Mouse (Mus musculus): Measurements from ENCODE around the gene Asb2.

Gene Asb2

DNA sequence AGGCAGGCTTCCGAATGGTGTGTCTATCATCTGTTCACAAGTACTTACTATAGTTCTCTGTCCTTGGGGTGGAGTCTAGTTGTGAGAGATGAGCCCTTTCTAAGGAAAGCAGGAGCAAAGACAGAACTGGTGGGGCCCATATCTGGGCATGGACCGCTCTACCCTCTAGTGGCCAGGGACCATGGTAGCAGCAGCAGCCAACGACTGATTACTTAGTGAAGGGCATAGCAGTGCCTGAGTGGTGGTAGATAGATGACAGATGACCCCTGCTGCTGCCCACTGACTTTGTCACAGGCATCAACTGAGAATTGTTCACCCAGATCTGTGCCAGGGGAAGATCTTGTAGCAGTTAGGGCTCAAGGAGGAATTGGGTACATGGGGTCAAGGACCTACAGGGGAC is 33.0 kb downstream of the Asb2 start:
- DNase-seq (ENCODE audit: low read depth, low spot score): no peak

DNA sequence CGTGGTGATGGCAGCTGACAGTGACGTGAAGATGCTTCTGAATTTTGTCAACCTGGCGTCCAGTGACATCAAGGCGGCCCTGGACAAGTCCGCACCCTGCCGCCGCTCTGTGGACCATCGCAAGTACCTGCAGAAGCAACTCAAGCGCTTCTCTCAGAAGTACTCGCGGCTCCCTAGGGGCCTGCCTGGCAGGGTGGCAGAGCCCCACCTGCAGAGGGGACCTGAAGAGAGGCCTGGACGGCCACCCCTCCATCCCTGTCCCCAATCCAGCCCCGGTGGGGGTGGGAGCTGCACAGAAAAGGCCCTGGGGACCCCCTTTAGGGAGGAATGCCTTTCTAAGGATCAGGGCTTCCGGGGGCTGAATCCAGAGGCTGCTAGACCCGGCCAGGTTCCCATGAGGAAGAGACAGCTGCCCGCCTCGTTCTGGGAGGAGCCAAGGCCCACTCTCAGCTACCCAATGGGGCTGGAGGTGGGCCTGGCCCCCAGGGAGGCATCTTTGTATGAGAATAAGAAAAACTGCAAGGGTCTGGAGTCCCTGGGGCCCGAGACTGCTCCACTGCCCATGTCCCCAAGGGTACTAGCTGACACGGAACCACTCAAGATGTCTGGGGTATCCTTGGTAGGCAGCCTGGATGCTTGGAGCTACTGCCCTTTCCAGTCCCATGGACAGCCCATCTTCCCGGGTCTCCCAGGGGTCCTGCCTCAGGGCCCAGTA is 39.8 kb downstream of the Asb2 start:
- no peak for DNase-seq (ENCODE audit: low read depth, low spot score)

DNA sequence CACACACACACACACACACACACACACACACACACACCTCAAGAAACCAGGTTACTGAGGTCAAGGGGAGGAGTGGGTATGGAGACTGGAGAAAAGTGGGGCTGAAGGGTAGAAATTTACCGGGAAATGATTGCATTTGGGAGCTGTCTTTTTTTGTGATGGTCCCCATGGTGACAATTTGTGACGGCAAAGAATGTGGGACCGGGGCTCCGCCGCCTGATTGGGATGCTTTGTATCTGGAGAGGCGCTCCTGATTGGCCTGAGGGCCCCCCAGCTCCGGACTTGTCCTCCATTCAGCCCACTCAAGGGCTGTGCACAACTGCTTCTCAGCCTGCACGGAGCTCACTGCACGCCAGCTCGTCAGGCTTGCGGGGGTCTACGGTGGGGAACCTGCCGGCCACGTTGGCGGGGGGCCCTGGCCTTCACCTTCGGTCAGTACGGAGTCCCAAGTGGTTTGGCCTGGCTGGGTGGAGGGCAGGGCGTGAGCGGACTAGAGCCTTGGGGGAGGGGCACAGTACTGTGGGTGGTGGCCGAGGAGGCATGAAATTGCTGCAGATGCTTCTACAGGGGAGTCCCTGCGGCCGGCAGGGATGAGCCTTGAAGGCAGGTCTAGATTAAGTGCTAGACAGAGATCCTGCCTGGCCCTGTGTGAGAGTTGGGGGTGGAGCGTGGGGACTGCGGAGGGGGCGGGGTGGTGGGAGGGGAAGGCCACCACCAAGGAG is 41.0 kb downstream of the Asb2 start:
- DNase-seq (ENCODE audit: low read depth, low spot score): no peak

DNA sequence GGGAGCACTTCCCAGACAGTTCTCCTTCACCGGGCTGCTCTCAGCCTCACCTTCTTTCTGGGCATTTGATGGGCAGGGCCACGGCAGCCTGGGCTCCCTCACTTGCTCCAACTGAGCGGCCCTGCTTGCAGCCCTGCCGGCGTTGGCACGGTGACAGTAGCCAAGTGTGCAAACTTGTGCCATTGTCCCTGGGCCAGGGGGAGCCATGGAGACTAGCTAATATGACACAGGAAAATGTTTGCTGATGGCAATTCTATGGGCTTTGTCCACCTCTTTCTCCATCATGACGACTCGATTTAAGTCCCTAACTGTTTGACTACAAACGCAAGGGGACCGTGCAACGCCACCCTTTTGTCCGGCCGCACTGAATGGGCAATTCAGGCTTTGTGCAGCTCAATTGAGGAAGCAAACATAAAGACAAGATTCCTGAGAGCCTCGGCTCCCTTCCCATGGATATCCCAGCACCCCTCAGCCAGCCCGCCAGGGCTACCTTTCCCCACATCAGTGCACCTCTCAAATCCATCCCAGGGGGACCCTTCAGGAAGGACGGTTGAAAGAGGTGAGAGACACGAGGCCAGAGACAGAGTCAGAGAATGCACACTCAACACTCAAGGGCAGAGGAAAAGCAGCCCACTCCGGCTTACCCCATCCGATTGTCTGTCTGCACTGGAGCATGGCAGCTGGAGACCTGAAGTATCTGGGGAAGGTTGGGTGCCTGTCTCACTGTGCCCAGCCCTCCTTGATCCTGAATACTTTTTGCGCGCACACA is 41.7 kb downstream of the Asb2 start:
- DNase-seq (ENCODE audit: low read depth, low spot score): no peak

DNA sequence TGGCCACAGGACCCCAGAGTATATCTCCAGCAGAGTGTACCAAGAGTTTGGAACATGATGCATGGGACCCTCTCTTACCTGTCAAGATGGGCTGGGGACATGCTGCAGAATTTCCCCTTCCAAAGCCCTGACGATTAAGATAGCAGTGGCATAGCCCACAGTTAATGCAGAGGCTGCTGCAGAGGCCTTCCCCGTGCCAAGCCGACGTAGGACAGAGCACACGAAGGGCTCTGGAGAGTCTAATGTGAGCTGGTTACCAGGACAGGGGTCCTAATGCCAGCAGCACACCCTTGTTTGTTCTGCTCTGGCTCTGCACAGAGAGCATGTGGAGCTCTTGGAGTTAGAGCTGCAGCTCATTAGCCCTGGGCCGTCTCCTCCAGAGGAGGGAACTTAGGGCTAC is 42.5 kb downstream of the Asb2 start:
- no peak for DNase-seq (ENCODE audit: low read depth, low spot score)

DNA sequence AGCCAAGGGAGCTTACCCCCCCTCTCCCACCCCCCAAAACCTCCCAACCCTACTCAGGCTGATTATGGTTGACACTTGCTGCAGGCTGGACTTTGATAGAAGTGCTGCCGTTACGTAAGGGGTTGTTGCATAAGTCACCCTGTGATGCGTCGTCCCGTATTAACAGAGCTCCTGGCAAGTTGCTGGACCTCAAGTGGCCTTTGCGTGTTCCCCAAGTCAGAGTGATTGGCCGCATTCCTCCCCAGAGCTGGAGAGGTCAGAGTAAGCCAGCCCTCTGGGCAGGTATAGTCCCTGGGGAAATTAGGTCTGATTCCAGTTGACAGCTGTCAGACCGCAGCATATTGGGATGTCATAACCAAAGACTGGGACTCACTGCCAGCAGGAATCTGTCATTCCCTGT is 43.9 kb downstream of the Asb2 start:
- DNase-seq (ENCODE audit: low read depth, low spot score): no peak

DNA sequence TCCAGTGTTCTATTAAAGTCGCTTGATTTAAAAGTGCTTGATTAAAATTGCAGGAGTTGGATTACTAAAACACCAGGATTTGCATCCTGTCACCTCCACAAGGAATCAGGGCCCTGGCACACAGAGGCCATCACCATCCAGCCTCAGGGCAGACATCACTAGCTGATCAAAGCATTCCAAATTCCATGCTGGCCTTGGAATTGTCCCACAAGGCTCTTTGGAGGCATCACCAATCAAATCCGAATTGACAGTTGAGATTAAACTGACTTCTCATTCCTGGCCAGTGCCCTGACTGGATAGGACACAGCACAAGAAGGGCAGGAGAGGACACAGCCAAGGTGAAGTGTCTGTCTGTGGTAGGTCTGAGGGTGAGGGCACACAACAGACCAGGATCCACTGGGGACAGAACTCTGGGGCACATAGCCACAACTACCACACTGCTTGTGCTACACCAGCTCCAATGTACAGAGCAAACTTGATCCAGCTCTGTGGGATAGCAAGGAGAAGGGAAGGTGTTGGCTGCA is 45.0 kb downstream of the Asb2 start, which contains the start of gene Fam181a:
Gene Fam181a (plus strand): TSS at position 232 of the 524 bp plus-strand sequence.
- no peak for DNase-seq (ENCODE audit: low read depth, low spot score)

DNA sequence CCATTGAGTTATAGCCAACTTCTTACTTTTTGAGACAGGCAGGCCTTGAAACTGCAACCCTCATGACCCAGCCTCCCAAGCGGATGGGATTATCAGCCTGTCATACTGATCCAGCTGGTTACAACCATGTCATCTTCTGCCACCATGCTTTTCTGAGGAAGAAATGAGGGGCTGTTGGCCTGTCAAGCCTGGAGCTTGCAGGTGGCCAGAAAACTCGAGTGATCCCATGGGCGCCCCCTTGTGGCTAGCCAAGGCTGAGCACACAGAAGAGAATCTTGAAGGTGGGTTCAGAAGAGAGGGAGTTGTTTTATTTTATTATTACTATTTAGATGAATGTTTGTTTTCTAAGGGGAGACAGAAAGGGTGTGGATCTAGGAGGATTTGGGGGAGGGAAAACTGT is 49.1 kb downstream of the Asb2 start:
- DNase-seq (ENCODE audit: low read depth, low spot score): peak; percentile 28

DNA sequence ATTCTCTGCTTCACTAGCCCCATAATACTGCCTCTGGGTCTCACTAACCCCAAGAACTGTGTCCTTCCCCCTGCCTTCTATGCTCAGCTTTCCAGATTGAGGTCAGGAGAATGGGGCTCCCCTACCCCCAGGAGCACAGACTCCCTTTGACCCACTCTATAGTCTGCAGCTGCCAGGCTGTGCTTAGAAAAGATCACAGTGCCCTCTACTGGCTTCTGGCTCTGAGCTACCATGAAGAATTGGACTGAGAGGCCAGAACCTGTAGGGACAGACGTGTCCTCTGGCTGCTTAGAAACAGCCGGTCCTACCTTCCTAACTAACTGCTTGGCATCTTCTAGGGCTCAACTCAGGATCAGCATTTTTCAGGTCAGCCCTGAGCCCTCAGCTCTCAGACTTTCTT is 49.6 kb downstream of the Asb2 start:
- no peak for DNase-seq (ENCODE audit: low read depth, low spot score)

DNA sequence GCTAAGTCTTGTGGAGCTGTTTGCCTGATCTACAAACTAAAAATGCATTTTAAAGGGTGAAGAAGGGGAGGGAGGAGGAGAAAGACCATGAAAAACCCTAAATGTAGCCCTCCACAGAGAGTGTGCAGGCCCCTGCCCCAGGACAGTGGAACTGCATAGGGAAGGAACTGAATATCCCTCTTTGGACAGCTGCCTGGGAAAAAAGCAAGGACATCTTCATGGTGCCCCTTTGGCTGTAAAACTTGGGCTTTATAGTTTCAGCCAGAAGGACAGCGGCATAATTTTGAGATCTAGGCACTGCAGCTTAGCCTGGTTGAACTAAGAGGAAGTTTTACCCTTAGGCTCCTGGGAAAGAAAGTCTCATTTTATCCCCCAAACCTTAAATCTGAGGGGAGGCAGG is 52.8 kb downstream of the Asb2 start:
- no peak for DNase-seq (ENCODE audit: low read depth, low spot score)

DNA sequence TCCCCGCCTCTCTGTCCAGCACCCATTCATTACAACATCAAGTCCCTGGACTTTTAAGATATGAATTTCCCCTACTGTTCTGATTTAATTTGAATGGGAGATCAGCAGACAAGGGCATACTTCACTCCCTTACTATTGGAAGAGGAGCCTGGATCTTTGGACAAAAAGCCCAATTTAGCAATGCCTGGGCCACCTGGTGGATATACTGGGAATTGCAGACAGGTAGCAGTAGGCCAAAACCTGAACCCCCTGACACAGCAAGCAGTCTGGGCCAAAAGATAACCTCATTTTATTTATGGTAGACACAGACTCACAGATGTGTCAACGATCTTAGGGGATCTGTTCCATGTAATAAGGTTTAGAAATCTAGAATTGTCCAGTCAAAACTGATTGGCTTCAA is 54.2 kb downstream of the Asb2 start:
- DNase-seq (ENCODE audit: low read depth, low spot score): no peak

DNA sequence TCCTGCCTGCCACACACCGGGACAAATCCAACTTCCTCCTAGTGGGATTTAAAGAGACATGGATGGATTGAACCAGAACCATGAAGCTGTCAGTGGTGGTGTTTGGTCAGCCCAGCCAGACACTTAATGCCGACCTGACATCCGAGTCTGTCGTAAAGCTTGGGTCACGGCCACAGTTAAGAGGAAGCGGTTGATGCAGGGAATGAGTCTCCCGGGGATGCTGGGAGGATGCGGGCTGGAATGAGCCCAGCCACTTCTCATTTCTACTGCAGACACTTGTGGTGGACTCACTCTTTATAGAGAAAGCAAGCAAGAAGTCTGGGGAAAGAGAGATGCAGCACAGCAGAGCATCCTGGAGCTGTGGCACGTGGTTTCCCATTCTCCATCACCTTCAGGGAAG is 55.3 kb downstream of the Asb2 start:
- no peak for DNase-seq (ENCODE audit: low read depth, low spot score)

DNA sequence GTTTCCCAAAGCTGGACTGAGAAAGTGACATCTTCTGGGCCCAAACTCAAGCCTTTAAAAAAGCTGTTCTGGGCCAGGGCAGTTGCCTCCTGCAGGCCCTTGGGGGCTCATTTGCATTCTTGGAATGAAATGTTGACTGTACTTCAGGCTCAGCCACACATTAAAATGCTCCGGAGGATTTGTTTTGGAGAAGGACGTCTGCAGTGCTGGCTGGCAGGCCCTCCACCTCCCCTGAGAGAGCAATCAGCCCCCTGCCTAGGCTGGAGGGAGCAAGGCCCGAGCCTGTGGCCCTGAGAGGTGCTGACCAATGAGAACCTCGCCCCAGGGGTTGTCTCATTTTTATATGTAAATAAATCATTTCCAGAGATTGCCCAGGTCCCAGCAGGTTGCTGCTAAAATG is 59.5 kb downstream of the Asb2 start:
- DNase-seq (ENCODE audit: low read depth, low spot score): no peak

DNA sequence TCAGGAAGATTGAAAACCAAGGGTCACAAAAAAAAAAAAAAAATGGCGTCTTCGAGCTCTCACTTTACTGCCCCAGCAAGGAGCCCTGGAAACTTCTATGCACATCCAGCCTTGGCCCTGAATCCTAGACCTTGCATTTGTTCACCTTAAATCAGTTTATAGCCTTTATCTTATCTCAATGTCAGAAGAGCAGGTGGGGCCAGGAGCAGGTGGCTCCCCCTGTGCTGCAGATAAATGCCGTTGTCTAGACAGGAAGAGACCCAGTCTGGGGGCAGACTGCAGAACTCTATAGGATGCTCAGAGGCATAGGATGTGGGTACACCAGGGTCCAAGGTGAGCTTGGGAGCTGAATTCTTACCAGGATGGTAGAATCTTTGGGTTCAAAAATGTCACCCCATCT is 63.4 kb downstream of the Asb2 start:
- DNase-seq (ENCODE audit: low read depth, low spot score): no peak

DNA sequence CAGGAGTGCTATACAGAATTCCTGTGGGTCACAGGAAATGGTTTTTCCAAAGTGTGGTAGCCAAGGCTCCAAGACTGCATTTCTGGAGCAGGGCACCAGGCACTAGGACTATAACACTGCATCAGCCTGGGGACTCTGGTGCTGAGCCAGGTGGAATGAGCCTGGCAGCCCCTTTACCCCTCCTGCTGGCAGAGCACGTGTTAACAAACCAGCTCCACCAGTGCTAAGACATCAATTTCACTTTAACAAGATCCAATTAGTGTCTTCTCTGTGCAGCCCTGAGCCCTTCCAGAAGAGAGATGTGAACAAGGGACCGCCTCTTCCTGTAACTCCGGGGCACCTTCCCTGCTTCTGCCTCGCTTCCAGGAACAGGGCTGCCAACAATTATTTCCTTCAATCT is 68.5 kb downstream of the Asb2 start:
- DNase-seq (ENCODE audit: low read depth, low spot score): no peak

DNA sequence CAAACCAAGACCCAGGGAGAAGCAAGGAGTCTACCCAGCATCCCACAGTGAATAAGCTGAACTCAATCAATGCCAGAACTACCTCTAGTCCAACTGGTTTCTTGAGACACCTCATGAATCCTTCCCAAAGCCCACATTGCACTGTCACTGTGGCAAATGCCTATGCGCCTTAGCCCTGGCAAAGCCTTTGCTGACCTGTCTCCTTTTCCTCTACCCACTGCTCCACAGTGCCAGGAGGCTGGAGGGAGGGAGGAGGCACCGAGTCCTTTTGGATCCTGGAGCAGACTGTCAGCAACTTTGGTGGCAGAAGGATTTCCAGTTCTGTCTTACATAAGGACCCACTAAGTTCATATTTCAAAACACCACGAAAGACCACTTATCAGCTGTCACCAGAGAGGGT is 72.4 kb downstream of the Asb2 start:
- no peak for DNase-seq (ENCODE audit: low read depth, low spot score)

DNA sequence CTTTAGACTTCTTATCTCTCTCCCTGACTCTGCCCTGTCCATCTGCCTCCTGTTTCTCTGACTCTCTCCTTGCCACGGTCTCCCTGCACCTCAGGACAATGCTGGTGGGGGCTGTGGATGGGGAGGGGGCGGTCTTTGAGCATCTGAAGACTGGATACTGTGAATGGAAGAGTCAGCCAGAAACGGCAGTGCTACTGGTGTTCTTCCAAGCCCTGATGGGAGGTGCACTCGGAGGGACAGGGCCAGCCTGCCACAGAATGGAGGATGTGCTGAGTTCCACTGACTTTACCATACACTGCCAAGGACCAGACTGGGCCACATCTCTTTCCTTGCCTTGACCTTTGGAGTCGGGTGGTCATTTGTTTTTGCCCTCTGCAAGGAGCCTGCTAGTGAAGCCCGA is 72.9 kb downstream of the Asb2 start:
- DNase-seq (ENCODE audit: low read depth, low spot score): no peak

DNA sequence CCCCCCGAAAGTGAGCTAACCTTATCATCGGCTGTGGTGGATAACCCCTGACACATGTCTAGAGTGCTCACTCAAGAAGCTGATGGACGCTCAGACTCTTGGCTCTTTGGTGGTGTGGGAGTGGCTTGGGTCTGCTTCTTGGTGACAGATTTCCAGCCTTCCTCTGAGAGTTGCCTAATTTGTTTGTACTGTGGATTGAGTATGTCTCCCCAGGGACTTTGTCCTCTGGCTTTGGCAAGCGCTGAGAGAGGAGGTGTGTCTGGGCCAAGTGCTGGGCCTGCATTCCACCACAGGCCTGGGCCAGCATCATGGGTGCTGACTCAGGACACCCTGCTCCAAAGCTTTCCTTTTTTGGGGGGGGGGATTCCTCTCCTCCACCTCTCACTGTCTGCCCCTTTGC is 73.9 kb downstream of the Asb2 start:
- no peak for DNase-seq (ENCODE audit: low read depth, low spot score)

DNA sequence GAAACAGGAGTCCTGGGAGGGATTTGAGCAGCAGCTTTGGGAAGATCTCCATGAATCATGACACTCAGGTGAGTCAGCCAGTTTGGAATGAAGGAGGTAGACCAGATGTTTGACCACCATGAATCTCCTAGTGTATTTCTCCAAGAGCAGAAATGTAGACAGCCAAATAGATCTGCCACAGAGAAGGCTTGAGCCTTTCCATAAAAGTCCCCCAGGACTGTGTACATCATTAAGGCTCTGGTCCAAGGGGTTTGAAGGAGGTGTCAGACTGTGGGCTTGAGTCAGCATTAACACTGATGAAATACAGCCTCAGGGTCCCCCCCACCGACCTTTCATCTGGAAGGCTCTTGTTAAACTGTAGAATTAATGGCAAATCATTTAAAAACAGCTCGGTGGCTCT is 74.3 kb downstream of the Asb2 start:
- DNase-seq (ENCODE audit: low read depth, low spot score): no peak

DNA sequence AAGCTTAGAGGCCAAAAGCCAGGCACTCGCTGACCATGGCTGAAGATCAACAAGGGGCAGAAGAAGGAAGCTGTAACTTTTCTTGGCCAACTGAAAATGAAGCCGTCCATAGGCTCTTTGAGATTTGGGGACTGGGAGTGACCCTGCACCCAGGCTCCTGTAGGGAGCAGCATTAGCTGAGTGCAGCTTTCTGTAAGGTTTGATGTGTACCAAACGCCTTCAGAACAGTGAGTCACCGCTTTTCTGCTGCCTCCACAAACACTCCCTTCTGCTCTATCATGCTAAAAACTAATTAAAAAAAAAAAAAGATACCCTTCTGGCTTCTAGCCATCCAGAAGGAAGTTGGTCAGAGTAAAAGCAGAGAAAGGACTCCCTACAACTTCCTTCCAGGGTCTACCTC is 79.4 kb downstream of the Asb2 start:
- DNase-seq (ENCODE audit: low read depth, low spot score): no peak

DNA sequence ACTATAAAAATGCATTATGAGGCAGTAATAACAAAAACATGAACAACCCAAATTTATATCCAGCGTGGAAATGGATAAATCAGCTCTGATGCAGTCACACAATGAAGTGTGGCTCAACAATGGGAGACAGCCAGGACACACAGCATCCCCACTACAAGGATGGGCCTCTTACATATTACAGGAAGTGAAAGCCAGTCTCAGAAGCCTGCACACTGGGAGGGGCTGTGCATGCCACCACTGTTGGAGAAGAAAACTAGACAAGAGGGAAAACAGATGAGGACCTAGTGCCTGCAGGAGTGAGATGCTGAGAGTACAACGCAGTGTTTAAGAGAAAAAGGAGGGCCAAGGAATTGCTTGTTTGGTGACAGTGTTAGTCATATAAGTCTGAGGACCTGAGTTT is 82.1 kb downstream of the Asb2 start:
- DNase-seq (ENCODE audit: low read depth, low spot score): no peak

DNA sequence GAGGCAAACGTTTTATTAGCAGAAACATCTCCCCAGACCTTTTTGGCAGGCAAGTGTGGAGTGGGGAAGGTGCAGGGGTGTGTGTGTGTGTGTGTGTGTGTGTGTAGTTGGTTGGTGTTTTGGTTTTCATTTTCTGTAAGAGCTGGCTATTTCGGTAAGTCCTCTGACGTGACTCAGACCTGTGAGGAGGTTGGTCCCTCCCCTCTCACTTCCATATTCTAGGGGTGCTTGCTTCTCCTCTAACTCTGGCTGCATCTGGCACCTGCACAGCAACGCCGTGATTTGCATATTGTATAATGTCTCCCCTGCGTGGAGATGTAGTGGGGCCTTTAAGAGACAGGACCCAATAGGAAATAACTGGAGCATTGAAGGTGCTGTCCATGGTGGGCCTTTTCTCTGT is 82.8 kb downstream of the Asb2 start:
- DNase-seq (ENCODE audit: low read depth, low spot score): no peak

DNA sequence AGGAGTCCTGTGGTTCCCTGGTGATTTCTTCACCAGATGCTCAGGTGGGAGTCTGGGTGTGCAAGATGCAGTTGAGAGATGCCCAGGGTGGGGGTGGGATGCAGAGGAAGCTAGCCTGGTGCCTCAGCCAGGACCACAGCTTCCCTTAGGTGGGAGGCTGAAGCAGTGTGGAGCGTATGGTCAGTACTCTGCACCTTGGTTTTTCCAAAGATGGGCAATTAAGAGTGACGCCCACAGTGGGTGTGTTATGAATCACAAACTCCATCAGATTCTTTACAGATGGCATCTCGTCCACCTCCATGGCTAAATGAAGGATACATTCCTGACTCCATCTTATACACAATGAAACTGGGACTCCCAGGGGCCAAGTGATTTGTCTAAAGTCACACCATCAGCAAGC is 83.6 kb downstream of the Asb2 start:
- no peak for DNase-seq (ENCODE audit: low read depth, low spot score)
